Mouse (Mus musculus): ENCODE data around the gene Olfr954. TPM values are rescaled to one million over a fixed set of nuclear protein-coding genes. Genes with fewer than 3 reads are reported as not detected.

Olfr954 gene
- not detected in 2 replicates for polyA plus RNA-seq (2016; fragmentation: Nextera tagmentation; extraction: Ambion mirVana)

DNA sequence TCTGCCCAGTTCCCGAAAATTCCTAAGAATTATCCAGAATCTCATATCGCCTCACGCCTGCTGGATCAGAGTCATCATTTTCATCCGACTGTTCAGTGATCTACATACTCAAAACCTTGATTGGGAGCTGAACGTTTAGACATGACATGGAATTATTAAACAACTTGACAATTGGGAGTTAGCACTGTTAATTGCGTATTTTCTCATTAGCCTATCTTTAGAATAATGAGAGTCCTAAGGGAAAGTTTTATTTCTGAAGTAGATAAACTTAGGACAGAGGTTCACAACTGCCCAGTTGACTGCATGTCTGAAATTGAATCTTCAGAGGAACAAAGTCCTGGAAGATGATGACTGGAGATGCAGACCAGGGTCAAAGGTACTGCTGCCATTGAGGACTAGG is at the start of gene Olfr954:
Gene Olfr954 (plus strand): TSS at position 301 of the 400 bp plus-strand sequence.
- H3K27ac ChIP-seq: no peak within 1 kb of the TSS
- no peaks in the 10 kb centered on the region for H3K9me3 ChIP-seq
- H3K4me1 ChIP-seq (replicated peaks): no peaks in the 10 kb centered on the region
- WGBS: 90% methylated on average over 6 of the region's 6 CpGs
- DNase-seq (ENCODE audit: low spot score): no peak
- H3K36me3 ChIP-seq: no peaks in the 10 kb centered on the region
- H3K4me3 ChIP-seq: no peak within 1 kb of the TSS
- no peaks in the 10 kb centered on the region for H3K27me3 ChIP-seq (ENCODE audit: insufficient read depth, poor library complexity, severe bottlenecking)

DNA sequence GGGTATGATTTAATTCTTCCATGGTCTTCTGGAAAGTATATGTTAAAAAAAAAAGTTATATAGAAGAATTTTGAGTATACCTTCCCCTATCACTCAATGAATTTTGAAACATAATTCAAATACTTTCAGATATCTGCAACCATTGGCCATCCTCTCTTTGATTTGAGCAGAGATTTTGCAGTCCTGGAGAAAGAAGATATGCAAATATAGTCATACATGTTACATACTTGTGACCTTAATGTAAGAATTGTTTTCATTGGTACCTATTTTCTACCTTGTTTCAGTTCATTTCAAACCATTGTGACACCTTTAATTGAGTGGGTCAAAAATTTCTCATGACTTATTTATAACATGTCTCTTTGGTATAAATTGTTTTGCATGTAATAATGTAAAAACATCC is 29.5 kb upstream of the Olfr954 start, which contains the start of gene Olfr952:
Gene Olfr952 (minus strand): TSS at position 101 of the 400 bp plus-strand sequence.
- no peaks in the 10 kb centered on the region for H3K9me3 ChIP-seq
- no peaks in the 10 kb centered on the region for H3K27me3 ChIP-seq (ENCODE audit: insufficient read depth, poor library complexity, severe bottlenecking)
- no peak within 1 kb of the TSS for H3K4me3 ChIP-seq
- no peak for DNase-seq (ENCODE audit: low spot score)
- H3K36me3 ChIP-seq: no peaks in the 10 kb centered on the region
- H3K27ac ChIP-seq: no peak within 1 kb of the TSS
- no peaks in the 10 kb centered on the region for H3K4me1 ChIP-seq (replicated peaks)

GRCm38 (mm10) chr9:39471844-39472243 is 15.3 kb downstream of the Olfr954 start, which contains the start of gene Olfr955:
Olfr955 (minus strand) TSS chr9:39471944.
- H3K4me1 ChIP-seq (replicated peaks): no peaks in the 10 kb centered on the region
- no peak within 1 kb of the TSS for H3K4me3 ChIP-seq
- no peak within 1 kb of the TSS for H3K27ac ChIP-seq
- no peaks in the 10 kb centered on the region for H3K27me3 ChIP-seq (ENCODE audit: insufficient read depth, poor library complexity, severe bottlenecking)
- DNase-seq (ENCODE audit: low spot score): no peak
- WGBS: 59% methylated on average over 1 of the region's 1 CpGs
- no peaks in the 10 kb centered on the region for H3K9me3 ChIP-seq
- H3K36me3 ChIP-seq: no peaks in the 10 kb centered on the region

DNA sequence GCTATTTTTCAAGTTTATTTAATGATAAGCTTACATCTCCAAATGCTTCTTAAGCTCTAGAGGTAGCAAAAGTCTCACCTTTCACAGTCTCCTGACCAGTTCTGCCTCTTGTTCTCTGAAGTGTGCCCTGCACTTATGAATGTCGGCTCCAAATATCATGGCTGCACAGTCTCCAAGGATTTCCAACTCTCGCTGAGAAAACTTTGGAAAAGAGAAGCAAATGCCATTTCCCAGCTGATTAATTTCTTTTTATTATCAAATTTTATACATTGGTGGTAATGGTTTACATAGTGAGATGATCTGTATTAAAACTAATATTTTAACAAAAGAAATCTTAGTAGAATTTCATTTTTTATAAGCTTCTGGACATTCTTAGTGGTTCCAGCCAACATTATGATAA is 37.4 kb downstream of the Olfr954 start, which contains the start of gene Olfr44:
Gene Olfr44 (minus strand): TSS at position 101 of the 400 bp plus-strand sequence.
- no peak within 1 kb of the TSS for H3K4me3 ChIP-seq
- no peaks in the 10 kb centered on the region for H3K9me3 ChIP-seq
- 95% methylated on average over 2 of the region's 2 CpGs for WGBS
- H3K27ac ChIP-seq: no peak within 1 kb of the TSS
- no peaks in the 10 kb centered on the region for H3K36me3 ChIP-seq
- no peak for DNase-seq (ENCODE audit: low spot score)
- no peaks in the 10 kb centered on the region for H3K27me3 ChIP-seq (ENCODE audit: insufficient read depth, poor library complexity, severe bottlenecking)
- no peaks in the 10 kb centered on the region for H3K4me1 ChIP-seq (replicated peaks)

- 13% methylated on average over 6 of the region's 6 CpGs for WGBS
- Histone ChIP-seq H3K27ac (no peak overlapping the region), H3K9me3 (no peaks in the 10 kb centered on the region), H3K4me3 (no peak overlapping the region), H3K4me1 (replicated peaks) (no peaks in the 10 kb centered on the region), H3K36me3 (no peaks in the 10 kb centered on the region), H3K27me3 (ENCODE audit: insufficient read depth, poor library complexity, severe bottlenecking) (no peaks in the 10 kb centered on the region)
- peak; percentile 44 for DNase-seq (ENCODE audit: low spot score)
Observed at GRCm38 (mm10) chr9:39508998-39509397, 52.5 kb downstream of the Olfr954 start.

DNA sequence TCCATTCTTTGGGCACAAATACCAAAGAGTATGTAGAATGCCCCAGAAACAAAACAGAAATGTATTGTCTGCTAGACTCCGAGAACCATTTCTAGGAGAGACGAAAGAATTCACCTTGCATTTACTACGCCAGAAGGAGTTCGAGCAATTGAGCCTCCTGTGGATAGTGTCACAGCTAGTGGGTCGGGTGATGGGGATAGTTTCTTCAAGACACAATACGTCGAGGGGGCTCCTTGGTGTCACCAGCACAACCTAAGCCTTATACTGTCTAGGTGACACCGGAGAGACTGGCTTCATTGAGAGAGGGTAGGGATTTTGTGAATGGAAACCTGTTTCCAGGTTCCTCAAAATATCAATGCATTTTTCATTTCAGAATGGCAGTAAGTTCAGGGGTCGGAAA is 52.9 kb downstream of the Olfr954 start:
- H3K4me3 ChIP-seq: no peak overlapping the region
- no peak overlapping the region for H3K27ac ChIP-seq
- H3K27me3 ChIP-seq (ENCODE audit: insufficient read depth, poor library complexity, severe bottlenecking): no peaks in the 10 kb centered on the region
- no peaks in the 10 kb centered on the region for H3K36me3 ChIP-seq
- no peak for DNase-seq (ENCODE audit: low spot score)
- WGBS: 82% methylated on average over 9 of the region's 9 CpGs
- H3K4me1 ChIP-seq (replicated peaks): no peaks in the 10 kb centered on the region
- no peaks in the 10 kb centered on the region for H3K9me3 ChIP-seq

Other genes starting within 250 kb of the Olfr954 start
- gene Olfr1537, start 206.7 kb upstream of the Olfr954 start, polyA plus RNA-seq (2016; fragmentation: Nextera tagmentation; extraction: Ambion mirVana): not detected in 2 replicates
- gene Olfr945, start 179.9 kb upstream of the Olfr954 start, polyA plus RNA-seq (2016; fragmentation: Nextera tagmentation; extraction: Ambion mirVana): not detected in 2 replicates
- gene Olfr948, start 130.7 kb upstream of the Olfr954 start, polyA plus RNA-seq (2016; fragmentation: Nextera tagmentation; extraction: Ambion mirVana): not detected in 2 replicates
- not detected in 2 replicates for gene Olfr951, start 69.3 kb upstream of the Olfr954 start, polyA plus RNA-seq (2016; fragmentation: Nextera tagmentation; extraction: Ambion mirVana)
- not detected in 2 replicates for gene Olfr952, start 29.6 kb upstream of the Olfr954 start, polyA plus RNA-seq (2016; fragmentation: Nextera tagmentation; extraction: Ambion mirVana)
- not detected in 2 replicates for gene Olfr955, start 15.2 kb downstream of the Olfr954 start, polyA plus RNA-seq (2016; fragmentation: Nextera tagmentation; extraction: Ambion mirVana)
- gene Olfr44, start 37.3 kb downstream of the Olfr954 start, polyA plus RNA-seq (2016; fragmentation: Nextera tagmentation; extraction: Ambion mirVana): not detected in 2 replicates
- not detected in 2 replicates for gene Olfr957, start 59.1 kb downstream of the Olfr954 start, polyA plus RNA-seq (2016; fragmentation: Nextera tagmentation; extraction: Ambion mirVana)
- gene Olfr958, start 97.4 kb downstream of the Olfr954 start, polyA plus RNA-seq (2016; fragmentation: Nextera tagmentation; extraction: Ambion mirVana): not detected in 2 replicates
- not detected in 2 replicates for gene Olfr959, start 118.9 kb downstream of the Olfr954 start, polyA plus RNA-seq (2016; fragmentation: Nextera tagmentation; extraction: Ambion mirVana)
- gene AW551984, start 147.7 kb downstream of the Olfr954 start, polyA plus RNA-seq (2016; fragmentation: Nextera tagmentation; extraction: Ambion mirVana): 6.0 and 10.1 TPM in 2 replicates
- gene Olfr148, start 154.0 kb downstream of the Olfr954 start, polyA plus RNA-seq (2016; fragmentation: Nextera tagmentation; extraction: Ambion mirVana): not detected in 2 replicates
- gene Olfr960, start 164.7 kb downstream of the Olfr954 start, polyA plus RNA-seq (2016; fragmentation: Nextera tagmentation; extraction: Ambion mirVana): not detected in 2 replicates
- not detected in 2 replicates for gene Olfr961, start 188.4 kb downstream of the Olfr954 start, polyA plus RNA-seq (2016; fragmentation: Nextera tagmentation; extraction: Ambion mirVana)
- gene Olfr963, start 210.5 kb downstream of the Olfr954 start, polyA plus RNA-seq (2016; fragmentation: Nextera tagmentation; extraction: Ambion mirVana): not detected in 2 replicates

Data from hindbrain, embryonic 10.5 days (tissue).